Mouse (Mus musculus) urinary bladder, adult 2 months (tissue): ENCODE measurements around the gene Hmbs. TPM values are rescaled to one million over a fixed set of nuclear protein-coding genes. Genes with fewer than 3 reads are reported as not detected.
"Not testable (repeated sequence)": the region's sequence is repeated elsewhere in the genome, so short reads cannot be mapped to it uniquely, and the experiment has no call there.

Experiments used
- DNase-seq: peaks from one replicate; pipeline ENCODE4 v3.0.0; 2022; ENCODE audit warnings: low spot score
- polyA plus RNA-seq: library from polyadenylated mRNA; depleted of rRNA; stranded (reverse); fragments of >200 nt; gene quantifications from 2 replicates; pipeline ENCODE4 v1.2.3, GENCODE M21; 2012

Hmbs gene
- polyA plus RNA-seq, 1 experiment = 40.7 TPM

DNA sequence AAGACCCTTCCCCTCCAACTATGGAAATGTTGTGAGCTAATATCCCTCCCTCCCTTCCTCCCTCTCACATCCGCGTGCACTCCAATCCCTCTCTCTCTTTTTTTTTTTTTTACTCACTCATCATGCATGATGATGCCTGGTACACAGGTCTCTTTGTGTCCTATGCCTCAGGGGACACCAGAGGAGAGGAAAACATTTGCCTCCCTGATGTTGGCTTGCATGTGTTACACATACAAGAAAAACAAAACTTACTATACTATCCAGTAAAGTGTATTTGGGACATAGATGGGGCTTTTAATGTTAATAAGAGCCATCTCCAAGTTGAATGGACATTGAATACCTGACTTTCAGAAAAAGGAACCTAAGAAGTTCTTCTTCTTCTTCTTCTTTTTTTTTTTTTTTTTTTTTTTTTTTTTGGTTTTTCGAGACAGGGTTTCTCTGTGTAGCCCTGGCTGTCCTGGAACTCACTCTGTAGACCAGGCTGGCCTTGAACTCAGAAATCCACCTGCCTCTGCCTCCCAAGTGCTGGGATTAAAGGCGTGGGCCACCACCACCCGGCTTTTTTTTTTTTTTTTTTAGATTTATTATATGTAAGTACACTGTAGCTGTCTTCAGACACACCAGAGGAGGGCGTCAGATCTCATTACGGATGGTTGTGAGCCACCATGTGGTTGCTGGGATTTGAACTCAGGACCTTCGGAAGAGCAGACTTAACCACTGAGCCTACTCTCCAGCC lies 18.8 kb downstream of the Hmbs start:
- not testable (repeated sequence) for DNase-seq

GRCm38 (mm10) chr9:44324147-44324546 lies 19.9 kb downstream of the Hmbs start:
- no peak for DNase-seq

- not testable (repeated sequence) for DNase-seq
Observed at GRCm38 (mm10) chr9:44323656-44324055, 20.4 kb downstream of the Hmbs start.

- no peak for DNase-seq
Observed at GRCm38 (mm10) chr9:44320799-44321133, 23.3 kb downstream of the Hmbs start.

DNA sequence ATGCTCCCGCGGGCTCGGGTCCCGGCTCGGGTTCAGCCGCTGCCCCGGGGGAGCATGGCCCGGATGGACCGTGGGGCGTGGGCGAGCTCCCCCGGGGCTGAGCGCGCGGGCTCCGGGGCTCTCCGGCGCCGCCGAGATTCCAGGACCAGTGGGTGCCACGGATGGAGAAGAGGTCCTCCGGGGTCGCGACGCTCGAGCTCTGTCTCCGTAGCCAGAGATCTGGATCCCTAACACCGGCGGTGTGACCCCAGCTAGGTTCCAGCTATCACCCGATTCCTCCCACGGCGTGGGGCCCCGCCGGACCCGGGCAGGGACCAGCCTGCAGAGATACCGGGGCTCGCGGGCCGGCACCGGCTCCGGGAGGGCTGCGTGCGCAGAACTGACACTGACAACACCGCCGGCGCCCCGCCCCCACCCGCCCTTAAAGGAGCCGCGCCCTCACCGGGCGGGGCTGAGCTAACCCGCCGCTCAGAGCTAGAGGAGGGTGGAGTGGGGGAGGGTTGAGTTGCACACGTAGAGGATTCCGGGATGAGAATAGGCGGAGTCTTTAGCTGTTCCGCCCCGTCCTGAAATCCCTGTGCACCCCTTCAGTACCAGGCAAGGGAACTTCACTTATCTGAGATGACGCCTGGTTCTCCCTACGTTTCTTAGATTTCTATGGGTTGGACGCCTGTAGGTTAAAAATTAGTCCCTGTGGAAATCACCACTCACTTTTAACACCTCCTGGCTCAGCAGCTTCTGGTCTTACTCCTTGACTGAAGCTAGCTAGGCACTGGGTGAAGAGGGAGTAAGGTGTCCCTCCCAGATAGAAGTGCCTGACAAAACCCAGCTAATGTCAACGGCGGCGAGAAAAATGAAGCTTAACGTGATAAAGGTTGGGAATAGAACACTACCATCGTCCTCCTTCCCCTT lies 23.9 kb downstream of the Hmbs start, which contains the start of gene C2cd2l:
Gene C2cd2l, minus strand, starts transcription at position 399 of the 912 bp plus-strand sequence.
- peak; percentile 83 for DNase-seq

DNA sequence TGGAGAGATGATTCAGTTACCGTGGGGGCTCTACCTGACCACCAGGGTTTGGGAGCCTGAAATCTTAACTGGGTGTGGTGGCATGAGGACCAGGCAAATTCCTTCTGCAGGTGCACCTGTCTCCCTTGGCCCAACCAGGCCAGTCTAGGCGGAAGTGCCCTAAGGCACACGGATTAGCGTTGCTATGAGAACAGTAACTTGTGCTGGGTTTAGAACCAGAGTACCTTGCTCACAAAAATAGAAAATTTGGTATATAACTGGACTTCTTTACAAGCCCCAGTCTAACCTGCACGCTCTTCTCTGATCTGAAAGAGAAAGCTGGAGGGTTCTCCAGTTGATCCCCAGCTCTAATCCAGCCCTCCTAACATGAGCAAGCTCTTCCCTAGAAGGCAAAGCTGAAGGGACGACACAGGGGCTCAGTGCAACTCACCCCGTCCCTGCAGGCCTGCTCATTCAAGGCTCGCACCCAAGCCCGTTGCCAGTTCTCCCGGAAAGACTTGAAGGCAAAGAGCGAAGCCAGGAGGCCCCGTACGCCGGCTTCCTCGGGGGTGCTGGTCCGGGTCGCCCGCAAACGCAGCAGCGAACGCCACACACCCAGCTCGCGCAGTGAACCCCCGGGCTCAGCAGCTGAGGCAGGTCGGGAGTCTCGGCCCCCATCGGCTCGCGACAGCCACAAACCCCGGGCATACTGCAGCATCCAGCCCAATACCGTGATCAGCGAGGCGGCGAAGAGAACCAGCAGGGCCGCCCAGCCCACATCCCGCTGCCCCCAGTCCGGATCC lies 24.7 kb downstream of the Hmbs start:
- DNase-seq = peak; percentile 42

DNA sequence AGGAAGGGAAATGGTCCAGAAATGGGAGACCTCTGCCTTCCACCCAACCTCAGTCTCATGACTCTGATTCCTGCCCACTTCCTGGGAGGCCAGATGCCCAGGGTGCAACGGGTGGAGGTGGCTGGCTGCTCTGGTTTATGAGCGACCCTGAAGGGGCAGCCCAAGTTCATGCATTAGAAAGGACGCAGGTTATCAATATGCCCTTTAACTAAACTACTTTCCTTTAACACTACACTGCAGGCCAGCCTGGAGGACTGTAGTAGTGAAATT lies 25.3 kb downstream of the Hmbs start:
- DNase-seq = no peak

DNA sequence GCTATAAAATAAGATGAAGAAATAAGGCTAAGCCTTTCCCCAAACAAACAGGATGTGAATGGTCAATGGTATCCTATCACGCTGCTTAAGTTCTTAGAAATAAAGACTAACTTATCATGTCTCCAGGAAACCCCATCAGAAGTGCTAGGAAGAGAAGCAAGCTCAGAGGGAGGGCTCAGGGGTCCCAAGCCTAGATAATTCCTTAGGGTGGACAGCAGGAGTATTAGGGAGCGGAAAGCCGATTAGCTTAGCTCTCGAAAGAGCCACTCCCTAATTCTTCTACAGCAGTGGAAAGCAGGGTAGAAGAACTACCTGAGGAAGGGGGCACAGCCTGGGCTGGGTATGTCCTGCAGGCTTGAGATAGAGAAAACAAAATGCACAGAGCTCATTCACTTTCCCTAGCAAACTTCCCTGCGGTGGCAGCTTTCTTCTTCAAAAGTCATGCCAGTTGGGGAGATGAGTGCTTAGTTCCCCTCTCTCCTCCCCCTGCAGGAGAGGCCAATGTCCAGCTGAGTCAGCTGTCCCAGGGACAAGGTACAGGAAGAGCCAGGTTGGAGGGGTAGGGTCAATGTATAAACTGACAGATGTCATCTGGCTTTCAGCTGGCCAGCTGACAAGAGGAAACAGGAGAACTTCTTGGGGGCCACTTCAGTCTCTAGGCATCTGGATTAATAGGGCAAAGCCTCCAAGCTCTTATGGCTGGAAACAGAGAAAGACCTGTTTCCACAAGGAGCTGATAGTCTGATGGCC lies 25.8 kb downstream of the Hmbs start:
- no peak for DNase-seq

DNA sequence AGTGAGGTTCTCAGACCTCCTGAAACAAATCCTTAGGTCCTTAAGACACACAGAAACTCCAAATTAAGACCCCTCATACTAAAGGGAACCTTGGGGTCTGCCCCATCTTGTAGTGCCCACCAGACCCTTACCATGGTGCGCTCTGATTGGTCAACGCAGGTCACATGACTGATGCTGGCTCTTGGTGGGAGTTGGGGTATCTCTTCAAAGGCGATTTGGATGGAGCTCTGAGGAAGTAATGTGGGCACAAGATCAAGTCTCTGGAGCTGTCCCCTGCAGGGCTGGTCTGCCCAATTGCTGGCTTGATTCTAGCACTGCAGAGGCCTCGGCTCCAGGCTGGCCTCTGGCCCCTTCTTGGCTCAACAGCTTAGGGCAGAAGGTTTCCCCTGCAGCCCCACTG lies 26.6 kb downstream of the Hmbs start:
- DNase-seq = no peak

DNA sequence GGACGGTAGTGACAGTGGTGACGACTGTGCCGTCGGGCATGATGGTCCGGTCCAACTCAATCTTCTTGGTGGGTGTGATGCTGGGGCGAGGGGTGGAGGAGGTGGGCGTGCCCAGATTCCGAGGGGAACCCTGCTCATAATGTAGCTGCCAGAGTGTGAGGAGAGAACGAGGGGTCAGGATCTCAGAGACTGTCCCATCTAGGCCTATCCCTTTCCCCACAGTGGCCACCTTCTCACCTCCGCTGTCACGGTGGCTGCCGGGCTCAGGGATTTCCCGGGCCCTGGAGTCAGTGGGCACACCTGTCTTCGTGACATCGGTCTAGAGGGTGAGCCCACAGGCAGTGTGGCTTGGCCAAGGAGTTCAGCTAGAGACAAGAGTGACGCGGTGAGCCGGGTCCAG lies 29.1 kb downstream of the Hmbs start:
- DNase-seq = no peak

DNA sequence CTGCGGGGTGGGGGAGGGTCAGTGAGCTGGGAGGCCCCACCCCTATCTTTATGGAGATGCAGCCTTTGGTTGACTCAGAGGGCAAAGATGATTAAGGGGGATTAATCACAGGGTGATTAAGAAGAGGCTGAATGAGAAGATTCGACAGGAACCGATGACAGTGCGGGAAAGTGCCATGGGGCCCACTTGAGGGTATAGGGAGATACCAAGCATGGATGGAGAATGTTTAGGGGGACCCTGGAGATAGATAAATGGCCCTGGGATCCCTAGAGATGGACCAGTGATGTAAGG lies 29.8 kb downstream of the Hmbs start:
- DNase-seq = no peak

GRCm38 (mm10) chr9:44313476-44314256 lies 30.4 kb downstream of the Hmbs start:
- no peak for DNase-seq

- no peak for DNase-seq
Observed at GRCm38 (mm10) chr9:44311136-44312134, 32.6 kb downstream of the Hmbs start.

- no peak for DNase-seq
Observed at GRCm38 (mm10) chr9:44310750-44311135, 33.3 kb downstream of the Hmbs start.

- no peak for DNase-seq
Observed at GRCm38 (mm10) chr9:44309756-44310155, 34.3 kb downstream of the Hmbs start.

GRCm38 (mm10) chr9:44307248-44307647 lies 36.8 kb downstream of the Hmbs start:
- no peak for DNase-seq

DNA sequence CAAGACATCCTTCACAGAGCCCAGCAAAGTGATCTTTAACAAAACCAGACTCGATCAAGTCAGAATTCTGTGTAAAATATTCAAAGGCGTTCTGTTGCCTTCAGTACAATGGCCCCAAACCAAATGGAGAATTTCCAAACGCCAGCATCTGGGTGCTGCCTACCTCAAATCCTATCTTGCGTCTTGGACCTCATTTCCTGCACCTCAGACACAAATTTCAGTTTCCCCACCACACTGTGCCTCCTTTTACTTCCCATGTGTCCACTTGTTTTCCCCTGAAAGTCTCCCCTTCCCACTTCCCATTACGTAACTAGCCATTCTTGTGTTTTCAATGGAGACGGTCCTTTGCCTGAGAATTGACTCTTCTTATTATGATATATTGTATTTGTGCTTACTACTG lies 37.5 kb downstream of the Hmbs start:
- DNase-seq = no peak

GRCm38 (mm10) chr9:44305466-44306079 lies 38.5 kb downstream of the Hmbs start, which contains the start of gene Hinfp:
Gene Hinfp, minus strand, starts transcription at chr9:44305671.
- peak; percentile 91 for DNase-seq

DNA sequence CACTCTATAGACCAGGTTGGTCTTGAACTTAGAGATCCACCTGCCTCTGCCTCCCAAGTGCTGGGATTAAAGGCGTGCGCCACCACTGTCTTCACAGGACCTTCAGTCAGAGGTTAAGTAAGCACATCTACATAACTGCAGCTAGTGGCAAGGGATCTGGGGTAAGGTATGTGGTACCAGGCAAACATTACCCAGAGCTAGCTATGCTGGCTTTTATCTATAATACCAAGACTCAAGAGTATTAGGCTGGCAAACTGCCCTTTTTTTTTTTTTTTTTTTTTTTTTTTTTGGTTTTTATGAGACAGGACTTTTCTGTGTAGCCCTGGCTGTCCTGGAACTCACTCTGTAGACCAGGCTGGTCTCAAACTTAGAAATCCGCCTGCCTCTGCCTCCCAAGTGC lies 44.0 kb downstream of the Hmbs start:
- not testable (repeated sequence) for DNase-seq
